Mouse (Mus musculus) neural tube, embryonic 14.5 days (tissue): ENCODE results near the gene Polr2e. TPM values are rescaled to one million over a fixed set of nuclear protein-coding genes. Genes with fewer than 3 reads are reported as not detected.
"Not testable (repeated sequence)": the region's sequence is repeated elsewhere in the genome, so short reads cannot be mapped to it uniquely, and the experiment has no call there.

ENCODE experiments used
- ATAC-seq: fragments of 200-750 bp; cut with Nextera tagmentation; 2 replicates; pipeline ENCODE4 v1.8.0; 2017; ENCODE audit warnings: low read depth, mild to moderate bottlenecking, moderate TSS enrichment, moderate library complexity
- H3K27ac ChIP-seq: fragments of 300-500 bp; sonication (generic); 2 replicates; pipeline ENCODE4 v1.5.1; 2014; ENCODE audit warnings: low read depth, mild to moderate bottlenecking, control low read depth, low read length, moderate library complexity, mixed read lengths
- H3K27me3 ChIP-seq: fragments of 300-500 bp; sonication (generic); 2 replicates; pipeline ENCODE4 v1.6.1; 2014; ENCODE audit warnings: low read length; ENCODE audit not compliant: control insufficient read depth, insufficient read depth
- H3K36me3 ChIP-seq: fragments of 300-500 bp; sonication (generic); 2 replicates; pipeline ENCODE4 v1.6.1; 2014; ENCODE audit warnings: low read length, mixed read lengths; ENCODE audit not compliant: control insufficient read depth, insufficient read depth
- H3K4me1 ChIP-seq: fragments of 300-500 bp; sonication (generic); 2 replicates; pipeline ENCODE4 v1.6.1; 2014; ENCODE audit warnings: low read length; ENCODE audit not compliant: control insufficient read depth, insufficient read depth
- H3K4me2 ChIP-seq: fragments of 300-500 bp; sonication (generic); 2 replicates; pipeline ENCODE4 v1.6.1; 2014; ENCODE audit warnings: mild to moderate bottlenecking, low read depth, low read length, control low read depth
- H3K4me3 ChIP-seq: fragments of 300-500 bp; sonication (generic); 2 replicates; pipeline ENCODE4 v1.5.1; 2014; ENCODE audit warnings: low read depth, low read length, control low read depth, mixed read lengths
- H3K9ac ChIP-seq: fragments of 300-500 bp; sonication (generic); replicated peaks from 2 replicates; pipeline ENCODE4 v1.6.1; 2014; ENCODE audit warnings: low read depth, mild to moderate bottlenecking, control low read depth, low read length, mixed read lengths
- H3K9me3 ChIP-seq: fragments of 300-500 bp; sonication (generic); 2 replicates; pipeline ENCODE4 v1.6.1; 2016; ENCODE audit warnings: low read length; ENCODE audit not compliant: control insufficient read depth
- WGBS: fragments of 180-500 bp; shearing (Covaris S2); extraction: QIAGEN DNeasy Blood & Tissue Kit; methylation state at CpG from one replicate; pipeline ENCODE4 v1.1.7; 2014; 5-methylcytosine and 5-hydroxymethylcytosine counted together
- polyA plus RNA-seq: library from polyadenylated mRNA; unstranded; fragments of >200 nt; fragmentation: Nextera tagmentation; extraction: Ambion mirVana; gene quantifications from 2 replicates; pipeline ENCODE4 v1.2.1, GENCODE M21; 2014

Gene Polr2e
- polyA plus RNA-seq, 1 experiment from 2014 or later: 145 TPM

DNA sequence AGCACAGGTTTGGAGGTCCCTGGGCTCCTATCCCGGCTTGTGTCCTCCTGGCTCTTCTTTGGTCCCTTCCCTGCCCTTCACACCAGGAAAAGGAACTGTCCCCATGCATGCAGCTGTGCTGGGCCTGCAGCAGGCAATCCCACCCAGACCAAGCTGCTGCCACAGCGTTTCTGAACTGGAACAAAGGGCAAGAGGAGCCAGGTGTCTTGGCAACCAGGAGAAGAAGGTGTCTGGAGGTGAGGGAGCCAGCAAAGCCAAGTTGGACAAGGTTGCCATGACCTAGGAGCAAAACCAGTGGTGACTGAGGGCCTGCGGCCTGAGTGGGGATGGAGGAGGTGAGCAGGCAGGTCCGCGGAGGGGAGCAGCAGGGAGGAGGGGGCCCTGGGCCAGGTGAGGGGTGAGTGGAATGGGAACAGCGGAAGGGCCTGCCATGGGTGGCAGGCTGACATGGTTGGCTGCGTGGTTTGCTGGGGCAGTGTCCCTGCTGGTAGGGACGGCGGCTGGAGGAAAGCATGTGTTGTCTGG lies 7.5 kb upstream of the Polr2e start, which contains the start of gene Gpx4:
Gpx4 (plus strand) TSS at position 126 of the 525 bp plus-strand sequence.
- H3K27me3 ChIP-seq: no peaks in the 10 kb centered on the region; the same call in 1 of the 2 replicates
- H3K9me3 ChIP-seq: no peaks in the 10 kb centered on the region
- no peak within 1 kb of the TSS for H3K4me2 ChIP-seq
- no peak for ATAC-seq
- no peaks in the 10 kb centered on the region for H3K4me1 ChIP-seq
- 37% methylated on average over 9 of the region's 9 CpGs for WGBS
- no peak within 1 kb of the TSS for H3K4me3 ChIP-seq
- no peak within 1 kb of the TSS for H3K27ac ChIP-seq
- H3K36me3 ChIP-seq: no peaks in the 10 kb centered on the region
- H3K9ac ChIP-seq: no peak within 1 kb of the TSS

DNA sequence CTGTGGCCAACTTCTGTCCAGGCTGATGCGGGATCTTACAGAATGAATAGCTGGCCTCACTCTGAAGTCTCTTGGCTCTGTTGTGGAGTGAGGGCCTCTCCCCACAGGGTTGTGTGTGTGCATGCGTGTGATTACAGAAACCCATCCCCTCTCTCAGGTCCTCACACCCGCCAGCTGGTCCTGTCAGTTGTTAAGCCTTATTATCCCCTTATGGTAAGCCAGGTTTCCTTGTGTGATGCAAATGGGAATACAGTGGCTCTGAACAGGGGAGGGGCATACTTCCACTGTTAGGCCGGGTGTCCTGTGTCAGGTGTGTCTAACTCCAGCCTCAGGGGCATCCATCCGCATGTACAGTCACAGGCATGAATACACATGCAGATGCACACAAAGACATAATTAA lies 6.2 kb upstream of the Polr2e start:
- H3K9me3 ChIP-seq: no peaks in the 10 kb centered on the region
- no peak overlapping the region for H3K4me3 ChIP-seq
- H3K9ac ChIP-seq: no peak overlapping the region
- no peak for ATAC-seq
- no peak overlapping the region for H3K27ac ChIP-seq
- no peak overlapping the region for H3K4me2 ChIP-seq
- 79% methylated on average over 5 of the region's 5 CpGs for WGBS
- H3K4me1 ChIP-seq: no peaks in the 10 kb centered on the region
- H3K27me3 ChIP-seq: no peaks in the 10 kb centered on the region
- no peaks in the 10 kb centered on the region for H3K36me3 ChIP-seq

DNA sequence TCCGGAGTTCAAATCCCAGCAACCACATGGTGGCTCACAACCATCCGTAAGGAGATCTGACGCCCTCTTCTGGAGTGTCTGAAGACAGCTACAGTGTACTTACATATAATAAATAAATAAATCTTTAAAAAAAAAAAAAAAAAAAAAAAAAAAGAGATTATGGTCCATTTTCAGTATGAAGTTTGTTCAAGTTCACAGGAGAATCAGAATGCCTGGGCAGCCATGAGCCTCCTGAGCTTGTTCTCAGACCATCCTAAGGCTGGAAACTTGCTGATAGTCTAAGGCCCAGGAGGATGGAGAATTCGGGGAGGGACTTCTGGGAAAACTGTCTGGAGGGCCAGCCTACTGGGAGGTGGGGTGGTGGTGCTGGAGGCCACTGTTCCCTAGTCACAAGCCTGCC lies 5.8 kb upstream of the Polr2e start:
- H3K27me3 ChIP-seq, H3K36me3 ChIP-seq, H3K4me1 ChIP-seq, H3K9me3 ChIP-seq, H3K4me3 ChIP-seq, H3K27ac ChIP-seq, ATAC-seq, H3K9ac ChIP-seq, H3K4me2 ChIP-seq: not testable (repeated sequence)
- 87% methylated on average over 2 of the region's 4 CpGs for WGBS

DNA sequence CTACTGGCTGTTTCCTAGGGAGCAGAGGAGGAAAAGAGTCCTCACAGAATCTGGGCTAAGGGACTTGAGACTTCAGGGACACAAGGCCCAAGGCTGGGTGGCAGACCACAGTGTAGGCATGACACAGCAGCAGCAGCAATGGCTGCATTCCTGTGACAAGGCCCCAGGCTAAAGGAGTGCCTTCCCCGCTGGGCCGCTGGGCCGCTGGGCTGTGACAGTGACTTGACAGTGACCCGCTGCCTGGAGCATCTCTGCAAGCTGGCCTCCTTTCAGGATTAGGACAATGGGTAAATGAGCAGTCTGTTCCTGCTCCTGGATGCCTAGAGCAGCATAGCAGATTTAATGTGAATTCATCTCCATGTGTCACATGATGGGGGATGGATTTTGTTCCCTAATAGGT lies 4.5 kb upstream of the Polr2e start:
- no peak for ATAC-seq
- Histone ChIP-seq H3K27me3 (no peaks in the 10 kb centered on the region), H3K4me2 (no peak overlapping the region), H3K27ac (no peak overlapping the region), H3K4me1 (0 out of 2 replicates have a peak, but pooled peaks cover 2% of the 10 kb centered on the region), H3K4me3 (no peak overlapping the region), H3K9me3 (no peaks in the 10 kb centered on the region), H3K9ac (no peak overlapping the region), H3K36me3 (no peaks in the 10 kb centered on the region)
- WGBS: 28% methylated on average over 4 of the region's 4 CpGs

DNA sequence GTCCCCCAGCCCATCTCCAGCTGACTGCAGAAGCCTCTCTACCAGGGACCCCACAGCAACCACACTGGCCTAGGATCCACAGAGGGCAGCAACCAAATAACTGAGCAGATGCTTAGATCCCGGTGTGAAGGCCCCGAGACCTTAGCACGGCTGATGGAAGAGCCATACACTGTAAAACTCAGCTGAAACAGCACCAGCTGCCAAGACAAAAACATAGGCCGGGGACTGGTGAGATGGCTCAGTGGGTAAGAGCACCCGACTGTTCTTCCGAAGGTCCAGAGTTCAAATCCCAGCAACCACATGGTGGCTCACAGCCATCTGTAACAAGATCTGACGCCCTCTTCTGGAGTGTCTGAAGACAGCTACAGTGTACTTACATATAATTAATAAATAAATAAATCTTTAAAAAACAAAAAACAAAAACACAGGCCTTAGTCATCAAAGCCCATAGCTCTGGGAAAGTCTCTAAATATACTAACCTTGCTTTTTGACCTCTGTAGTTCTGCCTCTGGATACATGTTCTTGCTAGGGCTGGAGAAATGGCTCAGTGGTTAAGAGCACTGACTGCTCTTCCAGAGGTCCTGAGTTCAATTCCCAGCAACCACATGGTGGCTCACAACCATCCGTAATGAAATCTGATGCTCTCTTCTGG lies 1.9 kb upstream of the Polr2e start:
- peaks cover 15% of the 10 kb centered on the region for H3K36me3 ChIP-seq
- H3K9me3 ChIP-seq, H3K9ac ChIP-seq, ATAC-seq, H3K4me2 ChIP-seq, H3K27me3 ChIP-seq, H3K4me3 ChIP-seq, H3K27ac ChIP-seq: not testable (repeated sequence)
- WGBS: 89% methylated on average over 7 of the region's 8 CpGs
- peaks cover 15% of the 10 kb centered on the region for H3K4me1 ChIP-seq

DNA sequence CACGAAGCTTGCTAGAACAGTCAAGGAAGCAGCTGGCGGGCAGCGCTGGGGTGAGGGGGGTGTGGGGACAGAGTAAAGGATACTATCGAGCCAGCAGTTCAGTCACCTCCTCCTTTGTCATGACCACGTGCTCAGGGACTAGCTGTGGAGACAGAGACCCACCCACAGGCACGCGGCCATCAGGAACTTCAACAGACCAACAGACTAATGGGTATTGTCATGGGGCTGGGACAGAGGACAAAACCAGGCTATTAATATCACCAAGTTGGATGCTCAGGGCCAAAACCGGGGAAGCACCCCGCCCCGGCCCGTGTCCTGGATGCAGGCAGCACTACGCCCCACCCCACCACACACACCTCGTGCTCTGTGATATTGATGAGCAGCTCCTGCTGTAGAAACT lies 2.8 kb downstream of the Polr2e start:
- Histone ChIP-seq H3K4me2 (no peak overlapping the region), H3K4me3 (no peak overlapping the region), H3K27ac (no peak overlapping the region), H3K4me1 (peaks cover 15% of the 10 kb centered on the region), H3K9me3 (no peaks in the 10 kb centered on the region), H3K36me3 (peaks cover 32% of the 10 kb centered on the region), H3K27me3 (no peaks in the 10 kb centered on the region), H3K9ac (no peak overlapping the region)
- WGBS: 94% methylated on average over 13 of the region's 13 CpGs
- no peak for ATAC-seq

DNA sequence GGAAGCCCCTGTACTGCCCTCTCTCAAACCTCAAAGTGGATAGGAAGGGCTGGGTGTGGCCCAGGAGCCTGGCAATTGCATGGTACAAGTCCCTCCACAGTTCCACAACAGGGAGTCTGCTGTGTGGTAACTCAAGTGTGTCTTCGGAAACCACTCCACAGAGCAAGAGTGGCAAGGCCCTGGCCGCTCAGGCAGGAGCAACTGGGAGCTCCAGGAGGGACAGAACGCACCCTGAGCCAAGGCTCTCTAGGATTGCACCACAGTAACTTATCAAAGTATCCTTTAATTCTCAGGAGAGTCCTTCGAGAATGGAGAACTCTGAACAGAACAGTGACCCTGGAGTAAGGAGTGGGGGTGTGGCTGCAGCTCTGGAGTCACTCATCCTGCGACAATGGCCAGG lies 3.9 kb downstream of the Polr2e start:
- no peaks in the 10 kb centered on the region for H3K27me3 ChIP-seq
- no peak overlapping the region for H3K4me2 ChIP-seq
- H3K4me3 ChIP-seq: no peak overlapping the region
- H3K36me3 ChIP-seq: peaks cover 32% of the 10 kb centered on the region
- 92% methylated on average over 5 of the region's 5 CpGs for WGBS
- no peak overlapping the region for H3K27ac ChIP-seq
- no peak overlapping the region for H3K9ac ChIP-seq
- ATAC-seq: no peak
- H3K4me1 ChIP-seq: peaks cover 15% of the 10 kb centered on the region
- H3K9me3 ChIP-seq: no peaks in the 10 kb centered on the region

DNA sequence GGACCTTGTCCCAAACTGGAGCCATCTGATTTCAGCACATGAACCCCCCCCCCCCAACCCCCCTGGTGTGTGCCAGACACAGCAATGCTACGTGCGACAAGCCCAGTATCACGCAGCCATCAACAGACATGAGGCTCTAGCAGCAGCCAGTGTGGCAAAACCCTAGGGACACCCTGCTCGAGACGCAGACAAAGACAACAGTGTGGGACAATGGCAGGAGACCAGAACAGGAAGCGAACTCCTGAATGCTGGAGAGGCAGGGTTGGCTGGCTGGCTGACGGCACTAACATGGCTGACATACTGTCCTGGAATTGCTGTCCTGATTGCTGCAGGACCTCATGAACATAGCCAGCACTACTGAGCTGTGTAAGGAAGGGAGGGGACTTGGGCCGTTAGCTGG lies 4.4 kb downstream of the Polr2e start:
- peaks cover 32% of the 10 kb centered on the region for H3K36me3 ChIP-seq
- no peak overlapping the region for H3K4me3 ChIP-seq
- no peaks in the 10 kb centered on the region for H3K27me3 ChIP-seq
- no peaks in the 10 kb centered on the region for H3K9me3 ChIP-seq
- peaks cover 15% of the 10 kb centered on the region for H3K4me1 ChIP-seq
- no peak for ATAC-seq
- H3K4me2 ChIP-seq: no peak overlapping the region
- no peak overlapping the region for H3K27ac ChIP-seq
- 74% methylated on average over 8 of the region's 8 CpGs for WGBS
- no peak overlapping the region for H3K9ac ChIP-seq

DNA sequence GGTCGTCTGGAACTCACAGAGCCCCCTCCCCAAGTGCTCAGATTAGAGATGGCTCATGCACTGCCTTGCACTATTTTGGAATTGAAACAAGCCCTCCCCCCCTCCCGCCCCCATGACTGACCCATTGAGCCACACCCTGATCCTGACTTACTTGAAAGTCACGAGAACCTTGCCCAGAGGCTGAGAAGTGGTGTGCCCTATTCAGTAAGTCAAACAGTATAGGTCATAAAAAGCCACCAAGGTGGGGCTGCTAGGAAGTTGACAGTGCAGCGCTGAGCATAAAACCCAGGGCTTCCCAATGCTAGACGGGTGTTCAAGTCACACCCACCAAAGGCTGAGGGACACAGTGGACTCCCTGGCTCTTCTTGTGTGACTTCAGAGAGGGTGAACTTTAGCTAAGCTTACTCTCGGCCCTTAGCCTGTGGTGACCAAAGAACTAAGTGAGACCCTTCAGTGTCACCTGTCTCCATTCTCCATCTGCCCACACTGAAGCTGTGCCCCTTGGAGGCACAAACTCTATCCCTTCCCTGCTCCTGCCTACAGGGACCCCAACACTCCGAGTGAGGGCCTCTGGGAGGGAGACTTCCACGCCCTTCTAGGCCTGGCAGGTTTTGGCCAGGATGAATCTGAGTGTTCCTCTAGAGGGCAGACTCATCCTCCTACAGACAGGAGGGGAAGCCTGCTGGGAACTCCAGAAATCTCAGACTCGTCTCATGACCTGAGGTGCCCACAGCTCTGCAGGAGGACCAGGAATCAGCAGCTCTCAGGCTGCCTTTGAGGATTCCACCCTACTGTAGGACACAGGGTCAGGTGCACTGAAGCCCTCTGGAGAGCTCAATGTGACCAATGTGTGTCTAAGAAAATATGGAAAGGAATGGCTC lies 5.8 kb downstream of the Polr2e start:
- Histone ChIP-seq H3K4me1 (peaks cover 10% of the 10 kb centered on the region), H3K4me2 (no peak overlapping the region), H3K9me3 (no peaks in the 10 kb centered on the region), H3K27ac (no peak overlapping the region), H3K9ac (no peak overlapping the region), H3K27me3 (no peaks in the 10 kb centered on the region), H3K36me3 (peaks cover 32% of the 10 kb centered on the region), H3K4me3 (no peak overlapping the region)
- no peak for ATAC-seq
- WGBS: 36% methylated on average over 9 of the region's 9 CpGs
